Mouse (Mus musculus) heart, embryonic 10.5 days (tissue): ENCODE measurements around the gene Kif2c. TPM values are rescaled to one million over a fixed set of nuclear protein-coding genes. Genes with fewer than 3 reads are reported as not detected.

Source experiments
- DNase-seq: peaks from one replicate; pipeline ENCODE4 v3.0.0-alpha.2; 2017; ENCODE audit warnings: low spot score
- H3K27ac ChIP-seq: fragments of 300-500 bp; sonication (generic); 2 replicates; pipeline ENCODE4 v1.5.1; 2016; ENCODE audit warnings: mild to moderate bottlenecking
- H3K27me3 ChIP-seq: fragments of 300-500 bp; sonication (generic); 2 replicates; pipeline ENCODE4 v1.6.1; 2016; ENCODE audit warnings: mild to moderate bottlenecking; ENCODE audit not compliant: poor library complexity, insufficient read depth, severe bottlenecking
- H3K36me3 ChIP-seq: fragments of 300-500 bp; sonication (generic); 2 replicates; pipeline ENCODE4 v1.6.1; 2016; ENCODE audit warnings: mild to moderate bottlenecking, moderate library complexity
- H3K4me1 ChIP-seq: fragments of 300-500 bp; sonication (generic); 2 replicates; pipeline ENCODE4 v1.6.1; 2016; ENCODE audit warnings: mild to moderate bottlenecking
- H3K4me3 ChIP-seq: fragments of 300-500 bp; sonication (generic); 2 replicates; pipeline ENCODE4 v1.5.1; 2016; ENCODE audit warnings: mild to moderate bottlenecking, moderate library complexity
- H3K9me3 ChIP-seq: fragments of 300-500 bp; sonication (generic); 2 replicates; pipeline ENCODE4 v1.6.1; 2016; ENCODE audit warnings: mild to moderate bottlenecking, moderate library complexity
- WGBS: fragments of 180-500 bp; shearing (Covaris S2); methylation state at CpG from one replicate; pipeline ENCODE4 v1.1.7; 2016; 5-methylcytosine and 5-hydroxymethylcytosine counted together
- polyA plus RNA-seq: library from polyadenylated mRNA; unstranded; fragments of >200 nt; fragmentation: Nextera tagmentation; extraction: Ambion mirVana; gene quantifications from 2 replicates; pipeline ENCODE4 v1.2.1, GENCODE M21; 2016

The Kif2c gene
- polyA plus RNA-seq, 1 experiment from 2014 or later: 68.7 TPM

GRCm38 (mm10) chr4:117130790-117131189, 51.6 kb downstream of the Kif2c start:
- no peak for DNase-seq
- Histone ChIP-seq H3K9me3 (no peaks in the 10 kb centered on the region), H3K4me1 (peaks cover 33% of the 10 kb centered on the region), H3K27ac (no peak overlapping the region), H3K4me3 (no peak overlapping the region), H3K36me3 (peaks cover 13% of the 10 kb centered on the region; the same call in 1 of the 2 replicates), H3K27me3 (peaks cover 41% of the 10 kb centered on the region)
- 76% methylated on average over 6 of the region's 6 CpGs for WGBS

- Histone ChIP-seq H3K27ac (no peak overlapping the region), H3K9me3 (no peaks in the 10 kb centered on the region), H3K4me3 (no peak overlapping the region), H3K36me3 (peaks cover 13% of the 10 kb centered on the region; the same call in 1 of the 2 replicates), H3K4me1 (peaks cover 40% of the 10 kb centered on the region), H3K27me3 (peaks cover 35% of the 10 kb centered on the region)
- DNase-seq: no peak
- 85% methylated on average over 33 of the region's 33 CpGs for WGBS
These were observed 54.3 kb downstream of the Kif2c start for GRCm38 (mm10) chr4:117127991-117128686.

DNA sequence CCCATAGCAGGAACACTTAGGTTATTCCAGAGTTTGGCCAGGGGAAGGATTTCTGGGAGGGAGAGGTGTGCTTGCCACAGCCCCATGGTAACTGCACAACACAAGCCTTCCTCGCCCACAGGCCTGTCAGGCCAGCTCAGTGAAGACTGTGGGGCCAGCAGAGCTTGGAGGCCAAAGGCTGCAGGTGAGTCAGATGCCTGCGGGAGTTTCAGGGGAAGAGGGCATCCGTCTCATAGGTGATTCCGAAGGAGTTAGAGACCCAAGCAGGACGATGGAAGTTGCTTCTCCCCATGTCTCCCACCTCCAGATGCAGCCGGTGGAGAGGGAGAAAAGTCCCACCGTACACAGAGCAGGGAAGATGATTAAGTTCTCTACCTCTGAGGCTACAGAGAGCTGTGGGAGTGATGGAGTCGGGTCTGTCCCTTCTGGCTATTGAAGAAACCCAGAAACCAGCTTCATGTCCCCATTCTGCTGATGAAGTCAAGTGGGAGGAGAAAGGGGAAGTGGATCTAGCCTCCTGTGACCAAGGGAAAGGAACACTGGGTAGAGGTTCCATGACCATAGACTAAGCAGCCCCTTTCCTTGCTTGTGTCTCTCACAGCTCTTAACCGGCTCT, 55.7 kb downstream of the Kif2c start, which contains the start of gene Tctex1d4:
Tctex1d4 (plus strand) TSS at position 120 of the 616 bp plus-strand sequence.
- no peak for DNase-seq
- Histone ChIP-seq H3K27me3 (peaks cover 22% of the 10 kb centered on the region), H3K27ac (peak within 1 kb of the TSS; percentile 81), H3K9me3 (no peaks in the 10 kb centered on the region), H3K4me1 (peaks cover 27% of the 10 kb centered on the region), H3K36me3 (peaks cover 13% of the 10 kb centered on the region; the same call in 1 of the 2 replicates), H3K4me3 (no peak within 1 kb of the TSS)
- 79% methylated on average over 9 of the region's 9 CpGs for WGBS

GRCm38 (mm10) chr4:117125910-117126674, 56.3 kb downstream of the Kif2c start:
- Histone ChIP-seq H3K27ac (peak overlapping the region; percentile 81), H3K9me3 (no peaks in the 10 kb centered on the region), H3K4me1 (peaks cover 26% of the 10 kb centered on the region), H3K27me3 (peaks cover 15% of the 10 kb centered on the region), H3K4me3 (no peak overlapping the region), H3K36me3 (peaks cover 9% of the 10 kb centered on the region; the same call in 1 of the 2 replicates)
- 42% methylated on average over 15 of the region's 15 CpGs for WGBS
- peak; percentile 88 for DNase-seq

- no peaks in the 10 kb centered on the region for H3K9me3 ChIP-seq
- peak within 1 kb of the TSS; percentile 81 for H3K27ac ChIP-seq
- H3K4me1 ChIP-seq: peaks cover 26% of the 10 kb centered on the region
- peaks cover 8% of the 10 kb centered on the region for H3K27me3 ChIP-seq
- no peak within 1 kb of the TSS for H3K4me3 ChIP-seq
- DNase-seq: no peak
- 38% methylated on average over 8 of the region's 8 CpGs for WGBS
- H3K36me3 ChIP-seq: peaks cover 7% of the 10 kb centered on the region; the same call in 1 of the 2 replicates
These were observed 57.0 kb downstream of the Kif2c start, which contains the start of gene Btbd19 for GRCm38 (mm10) chr4:117125348-117125909. Btbd19 (minus strand) TSS chr4:117125725.

- peaks cover 7% of the 10 kb centered on the region; the same call in 1 of the 2 replicates for H3K36me3 ChIP-seq
- no peak for DNase-seq
- H3K4me3 ChIP-seq: no peak overlapping the region
- peaks cover 26% of the 10 kb centered on the region for H3K4me1 ChIP-seq
- peaks cover 1% of the 10 kb centered on the region for H3K27me3 ChIP-seq
- WGBS: 55% methylated on average over 14 of the region's 14 CpGs
- H3K27ac ChIP-seq: peak overlapping the region; percentile 81
- no peaks in the 10 kb centered on the region for H3K9me3 ChIP-seq
These were observed 57.7 kb downstream of the Kif2c start for GRCm38 (mm10) chr4:117124518-117125347.

GRCm38 (mm10) chr4:117124218-117124517, 58.3 kb downstream of the Kif2c start:
- Histone ChIP-seq H3K9me3 (no peaks in the 10 kb centered on the region), H3K36me3 (peaks cover 7% of the 10 kb centered on the region; the same call in 1 of the 2 replicates), H3K27ac (0 out of 2 replicates have a peak overlapping the region, but pooled peaks have one; percentile 81), H3K4me1 (peaks cover 26% of the 10 kb centered on the region), H3K4me3 (no peak overlapping the region), H3K27me3 (no peaks in the 10 kb centered on the region)
- no peak for DNase-seq
- WGBS: 81% methylated on average over 3 of the region's 3 CpGs

DNA sequence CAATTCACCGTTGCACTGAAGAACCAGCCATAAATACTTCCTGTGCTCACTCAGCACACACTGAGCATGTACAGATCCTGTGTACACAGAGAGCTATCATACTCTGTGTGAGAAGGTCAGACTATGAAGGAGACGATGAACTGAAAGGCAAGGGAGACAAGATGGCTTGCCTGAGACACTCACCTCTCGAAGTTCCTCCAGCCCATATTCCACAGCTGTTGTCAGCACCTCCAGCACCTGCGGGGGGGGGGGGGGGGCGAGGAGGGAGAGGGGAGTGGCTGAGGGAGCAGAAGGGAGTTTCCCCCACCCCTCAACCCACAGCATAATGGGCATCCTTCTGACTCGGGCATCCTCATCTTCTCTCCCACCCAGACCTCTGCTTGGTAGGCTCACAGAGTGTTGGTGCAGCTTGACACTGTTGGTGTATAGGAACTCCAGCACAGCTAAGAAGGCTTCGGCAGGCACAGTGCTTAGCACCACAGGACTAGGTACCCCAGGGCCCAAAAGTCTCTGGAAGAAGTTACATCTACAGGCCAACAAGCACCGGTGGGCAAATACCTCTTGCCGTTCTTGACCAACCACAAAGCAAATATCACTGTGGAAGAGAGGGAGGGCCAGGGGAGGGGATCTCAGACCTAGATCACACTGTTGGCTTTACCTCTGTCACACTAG, 58.8 kb downstream of the Kif2c start:
- no peak overlapping the region for H3K4me3 ChIP-seq
- no peak for DNase-seq
- no peaks in the 10 kb centered on the region for H3K9me3 ChIP-seq
- WGBS: 69% methylated on average over 8 of the region's 9 CpGs
- H3K4me1 ChIP-seq: peaks cover 26% of the 10 kb centered on the region
- H3K27ac ChIP-seq: no peak overlapping the region
- H3K27me3 ChIP-seq: no peaks in the 10 kb centered on the region
- H3K36me3 ChIP-seq: 0 out of 2 replicates have a peak, but pooled peaks cover 7% of the 10 kb centered on the region

DNA sequence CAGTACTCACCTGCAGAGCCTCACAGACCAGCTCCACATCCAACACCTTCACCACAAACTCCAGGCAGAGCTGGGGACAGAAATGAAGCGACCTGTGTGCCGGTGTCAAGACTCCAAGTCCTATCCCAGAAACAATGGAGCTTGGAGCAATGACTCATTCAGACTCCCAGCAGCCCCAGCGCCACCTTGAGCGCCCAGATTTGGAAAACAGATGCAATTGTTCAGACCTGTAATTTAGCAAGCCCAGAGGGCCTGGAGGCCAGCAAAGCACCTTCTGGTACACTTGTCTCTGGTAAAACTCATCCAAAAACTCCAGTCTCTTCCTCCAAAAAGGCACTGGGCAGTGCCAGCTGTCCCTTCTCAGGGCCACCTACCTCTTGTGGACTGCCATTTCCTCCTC, 60.2 kb downstream of the Kif2c start:
- 84% methylated on average over 4 of the region's 4 CpGs for WGBS
- no peak overlapping the region for H3K27ac ChIP-seq
- H3K9me3 ChIP-seq: no peaks in the 10 kb centered on the region
- no peaks in the 10 kb centered on the region for H3K36me3 ChIP-seq
- H3K27me3 ChIP-seq: no peaks in the 10 kb centered on the region
- DNase-seq: no peak
- H3K4me3 ChIP-seq: no peak overlapping the region
- H3K4me1 ChIP-seq: peaks cover 26% of the 10 kb centered on the region

GRCm38 (mm10) chr4:117120445-117121414, 61.7 kb downstream of the Kif2c start:
- H3K36me3 ChIP-seq: peaks cover under 1% of the 10 kb centered on the region; the same call in 1 of the 2 replicates
- peak overlapping the region; percentile 71 for H3K4me3 ChIP-seq
- no peaks in the 10 kb centered on the region for H3K27me3 ChIP-seq
- WGBS: under 1% methylated on average over 69 of the region's 69 CpGs
- H3K27ac ChIP-seq: peak overlapping the region; percentile 87
- peaks cover 23% of the 10 kb centered on the region for H3K4me1 ChIP-seq
- DNase-seq: peak; percentile 98
- no peaks in the 10 kb centered on the region for H3K9me3 ChIP-seq

DNA sequence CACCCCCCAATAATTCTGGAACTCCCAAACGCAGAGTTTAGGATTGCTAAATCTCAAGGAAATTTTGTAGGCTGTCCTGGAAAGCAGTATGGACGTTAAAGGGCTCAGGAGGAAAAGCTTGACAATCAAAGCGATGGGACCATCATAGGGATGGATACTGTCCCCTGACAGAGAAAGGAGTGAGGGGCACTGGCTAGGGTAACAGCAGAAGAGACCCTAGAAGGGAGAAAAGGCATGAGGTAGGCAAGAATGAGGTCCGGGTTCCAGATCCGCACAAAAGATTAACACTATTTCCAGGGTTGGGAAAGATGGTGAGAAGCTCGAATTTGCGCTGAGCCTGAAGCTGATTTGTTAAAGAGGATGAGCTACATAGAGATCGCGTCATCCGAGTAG, 62.4 kb downstream of the Kif2c start:
- DNase-seq: no peak
- no peaks in the 10 kb centered on the region for H3K9me3 ChIP-seq
- peak overlapping the region; percentile 71 for H3K4me3 ChIP-seq
- peak overlapping the region; percentile 87 for H3K27ac ChIP-seq
- WGBS: 8% methylated on average over 10 of the region's 10 CpGs
- peaks cover 7% of the 10 kb centered on the region; the same call in 1 of the 2 replicates for H3K36me3 ChIP-seq
- H3K27me3 ChIP-seq: no peaks in the 10 kb centered on the region
- peaks cover 16% of the 10 kb centered on the region for H3K4me1 ChIP-seq
